Mouse (Mus musculus) testis, adult 2 months (tissue): ENCODE measurements around the gene Synpr.

ENCODE experiments used
- CTCF ChIP-seq: fragments of 200-500 bp; IDR thresholded peaks from 2 replicates; pipeline ENCODE4 v1.5.1; 2012; ENCODE audit warnings: low read depth, mild to moderate bottlenecking, inconsistent platforms, low read length, moderate library complexity; ENCODE audit not compliant: control insufficient read depth, insufficient read depth, insufficient replicate concordance
- POLR2A ChIP-seq: fragments of 200-500 bp; IDR thresholded peaks from 2 replicates; pipeline ENCODE4 v1.6.1; 2012; ENCODE audit warnings: low read depth, mild to moderate bottlenecking, inconsistent platforms, low read length, moderate library complexity; ENCODE audit not compliant: control insufficient read depth

DNA sequence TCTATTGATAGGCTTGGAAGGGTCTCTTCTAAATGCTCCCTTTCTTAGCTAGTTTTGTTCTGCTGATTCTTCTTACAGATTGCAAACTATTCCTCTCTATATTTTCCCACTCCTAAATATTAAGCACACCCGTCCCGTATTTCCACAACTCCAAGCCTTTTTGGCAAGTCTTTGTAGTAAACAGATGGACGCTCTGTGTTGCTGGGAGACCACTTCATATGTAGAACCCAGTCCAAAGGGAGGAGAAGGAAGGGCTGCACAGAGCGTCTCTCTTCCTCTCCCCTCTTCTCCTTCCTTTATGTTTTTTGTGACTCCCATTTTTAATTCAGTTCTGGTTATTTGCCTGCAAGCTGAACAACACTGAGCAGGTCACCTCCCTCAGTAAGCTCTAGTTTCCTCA is 1.4 kb upstream of the Synpr start:
- TF ChIP-seq CTCF = no peak
- no peak for TF ChIP-seq POLR2A
